Mouse (Mus musculus) forebrain, embryonic 10.5 days (tissue): ENCODE measurements at regions not wholly inside any gene's neighbourhood (a gene's known extent, or its start where the extent isn't known, plus 50 kb on each side); places are given as distances from the start of the nearest gene placed in this dataset.
"Not testable (repeated sequence)": the region's sequence is repeated elsewhere in the genome, so short reads cannot be mapped to it uniquely, and the experiment has no call there.

Experiments
- DNase-seq: peaks from one replicate; pipeline ENCODE4 v3.0.0-alpha.2; 2017; ENCODE audit warnings: low spot score; ENCODE audit errors: extremely low spot score
- H3K27ac ChIP-seq: fragments of 300-500 bp; sonication (generic); 2 replicates; pipeline ENCODE4 v1.5.1; 2016; ENCODE audit warnings: mild to moderate bottlenecking
- H3K27me3 ChIP-seq: fragments of 300-500 bp; sonication (generic); 2 replicates; pipeline ENCODE4 v1.6.1; 2016; ENCODE audit warnings: mild to moderate bottlenecking; ENCODE audit not compliant: poor library complexity, severe bottlenecking
- H3K36me3 ChIP-seq: fragments of 300-500 bp; sonication (generic); replicated peaks from 2 replicates; pipeline ENCODE4 v1.6.1; 2016; ENCODE audit warnings: mild to moderate bottlenecking, moderate library complexity
- H3K4me1 ChIP-seq: fragments of 300-500 bp; sonication (generic); 2 replicates; pipeline ENCODE4 v1.6.1; 2016
- H3K4me3 ChIP-seq: fragments of 300-500 bp; sonication (generic); 2 replicates; pipeline ENCODE4 v1.5.1; 2016; ENCODE audit warnings: mild to moderate bottlenecking, moderate library complexity
- H3K9me3 ChIP-seq: fragments of 300-500 bp; sonication (generic); 2 replicates; pipeline ENCODE4 v1.6.1; 2016; ENCODE audit warnings: mild to moderate bottlenecking, moderate library complexity
- WGBS: fragments of 180-500 bp; shearing (Covaris S2); methylation state at CpG from one replicate; pipeline ENCODE4 v1.1.7; 2016; 5-methylcytosine and 5-hydroxymethylcytosine counted together

GRCm38 (mm10) chr4:147231381-147231780, 74.1 kb upstream of the Zfp988 start:
- DNase-seq, H3K27me3 ChIP-seq, H3K4me3 ChIP-seq, H3K4me1 ChIP-seq, H3K36me3 ChIP-seq, H3K27ac ChIP-seq: not testable (repeated sequence)
- 86% methylated on average over 2 of the region's 2 CpGs for WGBS
- H3K9me3 ChIP-seq, result peaks cover 51% of the 10 kb centered on the region

GRCm38 (mm10) chr4:147231787-147232186, 73.7 kb upstream of the Zfp988 start:
- H3K9me3 ChIP-seq, result peaks cover 53% of the 10 kb centered on the region
- not testable (repeated sequence) for H3K36me3 ChIP-seq, H3K27me3 ChIP-seq, DNase-seq, H3K27ac ChIP-seq, H3K4me1 ChIP-seq, H3K4me3 ChIP-seq
- WGBS, result 88% methylated on average over 3 of the region's 3 CpGs

- not testable (repeated sequence) for H3K4me3 ChIP-seq, H3K36me3 ChIP-seq, H3K27ac ChIP-seq, DNase-seq, H3K27me3 ChIP-seq, H3K4me1 ChIP-seq
- peaks cover 57% of the 10 kb centered on the region for H3K9me3 ChIP-seq
- WGBS, result 91% methylated on average over 1 of the region's 1 CpGs
Measured at GRCm38 (mm10) chr4:147232279-147232678, 73.2 kb upstream of the Zfp988 start.

GRCm38 (mm10) chr4:147234227-147234626, 71.2 kb upstream of the Zfp988 start:
- not testable (repeated sequence) for H3K27me3 ChIP-seq, H3K4me3 ChIP-seq, H3K27ac ChIP-seq, H3K4me1 ChIP-seq, DNase-seq, H3K36me3 ChIP-seq
- peaks cover 70% of the 10 kb centered on the region for H3K9me3 ChIP-seq
- 50% methylated on average over 2 of the region's 2 CpGs for WGBS

- not testable (repeated sequence) for H3K36me3 ChIP-seq, DNase-seq, H3K27ac ChIP-seq, H3K4me1 ChIP-seq, H3K4me3 ChIP-seq, H3K27me3 ChIP-seq
- WGBS, result 69% methylated on average over 2 of the region's 2 CpGs
- H3K9me3 ChIP-seq, result peaks cover 78% of the 10 kb centered on the region
Measured at GRCm38 (mm10) chr4:147235441-147235840, 70.0 kb upstream of the Zfp988 start.

- H3K27me3 ChIP-seq, DNase-seq, H3K36me3 ChIP-seq, H3K27ac ChIP-seq, H3K4me3 ChIP-seq, H3K4me1 ChIP-seq: not testable (repeated sequence)
- peaks cover 66% of the 10 kb centered on the region for H3K9me3 ChIP-seq
- 86% methylated on average over 4 of the region's 4 CpGs for WGBS
Measured at GRCm38 (mm10) chr4:147241315-147242182, 63.9 kb upstream of the Zfp988 start.

- no peak for DNase-seq
- Histone ChIP-seq H3K27me3 (no peaks in the 10 kb centered on the region), H3K27ac (no peak overlapping the region), H3K4me3 (no peak overlapping the region), H3K36me3 (no peaks in the 10 kb centered on the region), H3K4me1 (no peaks in the 10 kb centered on the region), H3K9me3 (peaks cover 61% of the 10 kb centered on the region)
- 93% methylated on average over 2 of the region's 2 CpGs for WGBS
Measured at GRCm38 (mm10) chr4:147242183-147242477, 63.3 kb upstream of the Zfp988 start.

GRCm38 (mm10) chr4:147248541-147248940, 56.9 kb upstream of the Zfp988 start:
- H3K36me3 ChIP-seq, H3K4me1 ChIP-seq, H3K4me3 ChIP-seq, DNase-seq, H3K27me3 ChIP-seq, H3K27ac ChIP-seq: not testable (repeated sequence)
- H3K9me3 ChIP-seq, result peaks cover 46% of the 10 kb centered on the region
- WGBS, result 89% methylated on average over 1 of the region's 1 CpGs
